Mouse (Mus musculus) stomach, postnatal 0 days (tissue): ENCODE data around the gene Phgdh.

Experiments used
- CTCF ChIP-seq: IDR thresholded peaks from 2 replicates; pipeline ENCODE4 v1.5.1; 2016; ENCODE audit warnings: antibody characterized with exemption, low read depth, mild to moderate bottlenecking, moderate library complexity
- EP300 ChIP-seq: optimal IDR thresholded peaks from 2 replicates; pipeline ENCODE3; 2016; ENCODE audit warnings: antibody characterized with exemption

DNA sequence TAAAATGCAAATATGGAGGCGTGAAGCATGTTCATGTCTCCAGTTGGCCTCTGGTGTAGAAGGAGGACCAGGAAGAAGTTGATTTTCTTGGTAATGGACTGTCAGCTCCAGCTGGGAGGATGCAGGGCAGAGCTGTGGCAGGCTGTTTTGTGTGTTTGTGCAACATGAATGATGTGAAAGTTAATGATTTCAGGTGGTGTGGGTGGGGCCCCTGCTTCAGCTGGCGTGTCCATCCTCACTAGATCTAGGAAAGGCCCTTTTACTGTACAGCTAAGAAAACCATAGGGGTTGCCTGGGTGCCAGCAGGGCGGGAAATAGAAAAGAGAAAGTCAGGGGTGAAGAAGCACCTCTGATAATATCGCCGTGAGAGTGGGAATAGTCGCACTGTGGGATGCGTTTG lies 48.0 kb upstream of the Phgdh start:
- TF ChIP-seq CTCF (no peak), EP300 (no peak)
